Mouse (Mus musculus): ENCODE measurements around the gene Gm17657. TPM values are rescaled to one million over a fixed set of nuclear protein-coding genes. Genes with fewer than 3 reads are reported as not detected.

Gm17657 gene
- polyA plus RNA-seq, 1 experiment from 2014 or later = not detected

GRCm38 (mm10) chr17:29545241-29545640 lies 4.2 kb downstream of the Gm17657 start:
- WGBS = 87% methylated on average over 5 of the region's 5 CpGs
- Histone ChIP-seq H3K4me1 (replicated peaks) (peaks cover 5% of the 10 kb centered on the region), H3K4me2 (no peak overlapping the region), H3K9ac (no peak overlapping the region), H3K9me3 (replicated peaks) (no peaks in the 10 kb centered on the region), H3K4me3 (no peak overlapping the region), H3K36me3 (no peaks in the 10 kb centered on the region), H3K27ac (no peak overlapping the region), H3K27me3 (no peaks in the 10 kb centered on the region)
- no peak for ATAC-seq (replicated peaks; ENCODE audit: insufficient number of reproducible peaks, insufficient read depth, low FRiP score, low read depth)

- Histone ChIP-seq H3K4me2 (no peak overlapping the region), H3K9me3 (replicated peaks) (no peaks in the 10 kb centered on the region), H3K9ac (no peak overlapping the region), H3K4me3 (no peak overlapping the region), H3K4me1 (replicated peaks) (no peaks in the 10 kb centered on the region), H3K36me3 (no peaks in the 10 kb centered on the region), H3K27me3 (no peaks in the 10 kb centered on the region), H3K27ac (no peak overlapping the region)
- no peak for ATAC-seq (replicated peaks; ENCODE audit: insufficient number of reproducible peaks, insufficient read depth, low FRiP score, low read depth)
- 75% methylated on average over 2 of the region's 2 CpGs for WGBS
Observed at GRCm38 (mm10) chr17:29544064-29544463, 5.4 kb downstream of the Gm17657 start.

DNA sequence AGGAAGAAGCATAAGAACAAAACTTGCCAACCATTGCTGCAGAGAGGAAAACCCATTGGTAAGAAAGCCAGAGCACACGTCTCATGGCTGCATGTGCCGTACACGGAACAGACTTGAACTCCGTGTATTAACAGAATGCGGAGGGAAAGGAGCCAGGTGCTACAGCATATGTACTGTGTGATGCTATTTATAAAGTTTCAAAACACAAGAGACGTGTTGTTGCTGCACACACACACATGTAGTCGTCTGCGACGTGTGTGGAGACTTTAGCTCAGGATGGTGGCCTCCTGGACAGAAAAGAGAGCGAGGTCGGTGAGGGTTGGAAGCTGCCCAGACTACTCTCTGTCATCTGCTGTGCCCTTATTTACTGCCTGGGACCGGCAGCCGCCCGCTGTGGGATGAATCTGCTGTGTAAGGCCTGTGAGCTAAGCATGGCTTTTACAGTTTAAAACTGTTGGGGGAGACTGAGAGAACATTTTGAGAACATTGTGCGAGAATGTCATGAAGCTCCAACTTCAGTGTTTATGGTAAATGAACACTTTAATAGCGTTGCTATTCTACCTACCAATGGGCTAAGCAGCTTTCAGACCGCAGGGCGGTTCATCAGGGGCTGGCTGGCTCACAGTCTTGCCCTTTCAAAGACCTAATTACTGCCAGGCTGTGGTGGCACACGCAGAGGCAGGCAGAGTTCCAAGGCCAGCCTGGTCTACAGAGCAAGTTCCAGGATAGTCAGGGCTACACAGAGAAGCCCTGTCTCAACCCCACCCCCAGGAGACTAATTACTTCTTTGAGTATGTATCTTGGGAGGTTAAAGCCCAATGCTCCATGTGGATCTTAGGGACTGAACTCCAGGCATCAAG lies 6.4 kb downstream of the Gm17657 start:
- 83% methylated on average over 19 of the region's 19 CpGs for WGBS
- ATAC-seq (replicated peaks; ENCODE audit: insufficient number of reproducible peaks, insufficient read depth, low FRiP score, low read depth) = no peak
- no peaks in the 10 kb centered on the region for H3K4me1 ChIP-seq (replicated peaks)
- no peaks in the 10 kb centered on the region for H3K9me3 ChIP-seq (replicated peaks)
- H3K4me3 ChIP-seq = no peak overlapping the region
- no peak overlapping the region for H3K9ac ChIP-seq
- H3K4me2 ChIP-seq = no peak overlapping the region
- H3K36me3 ChIP-seq = no peaks in the 10 kb centered on the region
- no peaks in the 10 kb centered on the region for H3K27me3 ChIP-seq
- no peak overlapping the region for H3K27ac ChIP-seq

- ATAC-seq (replicated peaks; ENCODE audit: insufficient number of reproducible peaks, insufficient read depth, low FRiP score, low read depth) = peak; percentile 83
- Histone ChIP-seq H3K9me3 (replicated peaks) (no peaks in the 10 kb centered on the region), H3K4me2 (no peak overlapping the region), H3K36me3 (no peaks in the 10 kb centered on the region), H3K4me3 (no peak overlapping the region), H3K9ac (no peak overlapping the region), H3K27ac (peak overlapping the region; percentile 24; the same call in 1 of the 2 replicates), H3K27me3 (no peaks in the 10 kb centered on the region), H3K4me1 (replicated peaks) (no peaks in the 10 kb centered on the region)
- 39% methylated on average over 14 of the region's 14 CpGs for WGBS
Observed at GRCm38 (mm10) chr17:29541419-29541818, 8.0 kb downstream of the Gm17657 start.

GRCm38 (mm10) chr17:29540426-29540825 lies 9.0 kb downstream of the Gm17657 start:
- H3K27ac ChIP-seq = no peak overlapping the region
- H3K27me3 ChIP-seq = no peaks in the 10 kb centered on the region
- no peak overlapping the region for H3K9ac ChIP-seq
- no peak overlapping the region for H3K4me2 ChIP-seq
- ATAC-seq (replicated peaks; ENCODE audit: insufficient number of reproducible peaks, insufficient read depth, low FRiP score, low read depth) = no peak
- H3K4me3 ChIP-seq = no peak overlapping the region
- no peaks in the 10 kb centered on the region for H3K36me3 ChIP-seq
- no peaks in the 10 kb centered on the region for H3K4me1 ChIP-seq (replicated peaks)
- WGBS = 87% methylated on average over 8 of the region's 8 CpGs
- H3K9me3 ChIP-seq (replicated peaks) = no peaks in the 10 kb centered on the region

GRCm38 (mm10) chr17:29533866-29534265 lies 15.6 kb downstream of the Gm17657 start:
- 83% methylated on average over 11 of the region's 11 CpGs for WGBS
- H3K9ac ChIP-seq = no peak overlapping the region
- no peak overlapping the region for H3K4me2 ChIP-seq
- no peaks in the 10 kb centered on the region for H3K9me3 ChIP-seq (replicated peaks)
- peaks cover 6% of the 10 kb centered on the region for H3K4me1 ChIP-seq (replicated peaks)
- ATAC-seq (replicated peaks; ENCODE audit: insufficient number of reproducible peaks, insufficient read depth, low FRiP score, low read depth) = no peak
- no peaks in the 10 kb centered on the region for H3K27me3 ChIP-seq
- no peak overlapping the region for H3K4me3 ChIP-seq
- no peak overlapping the region for H3K27ac ChIP-seq
- no peaks in the 10 kb centered on the region for H3K36me3 ChIP-seq

GRCm38 (mm10) chr17:29531757-29532384 lies 17.6 kb downstream of the Gm17657 start:
- no peaks in the 10 kb centered on the region for H3K36me3 ChIP-seq

GRCm38 (mm10) chr17:29531278-29531677 lies 18.2 kb downstream of the Gm17657 start:
- Histone ChIP-seq H3K9me3 (replicated peaks) (no peaks in the 10 kb centered on the region), H3K9ac (no peak overlapping the region), H3K36me3 (no peaks in the 10 kb centered on the region), H3K4me2 (no peak overlapping the region), H3K4me3 (no peak overlapping the region), H3K27me3 (no peaks in the 10 kb centered on the region), H3K4me1 (replicated peaks) (peaks cover 6% of the 10 kb centered on the region), H3K27ac (no peak overlapping the region)
- no peak for ATAC-seq (replicated peaks; ENCODE audit: insufficient number of reproducible peaks, insufficient read depth, low FRiP score, low read depth)
- 76% methylated on average over 9 of the region's 9 CpGs for WGBS

More at GRCm38 (mm10) chr17:29531757-29532384, 17.6 kb downstream of the Gm17657 start:
- no peak for ATAC-seq (replicated peaks; ENCODE audit: insufficient number of reproducible peaks, insufficient read depth, low FRiP score, low read depth)
- Histone ChIP-seq H3K4me3 (no peak overlapping the region), H3K9ac (no peak overlapping the region), H3K27ac (no peak overlapping the region), H3K4me1 (replicated peaks) (peaks cover 6% of the 10 kb centered on the region), H3K27me3 (no peaks in the 10 kb centered on the region), H3K4me2 (no peak overlapping the region), H3K9me3 (replicated peaks) (no peaks in the 10 kb centered on the region)
- 48% methylated on average over 10 of the region's 10 CpGs for WGBS

GRCm38 (mm10) chr17:29530508-29530907 lies 18.9 kb downstream of the Gm17657 start:
- Histone ChIP-seq H3K4me2 (no peak overlapping the region), H3K36me3 (no peaks in the 10 kb centered on the region), H3K27ac (no peak overlapping the region), H3K4me3 (no peak overlapping the region), H3K9me3 (replicated peaks) (no peaks in the 10 kb centered on the region), H3K4me1 (replicated peaks) (peaks cover 6% of the 10 kb centered on the region), H3K27me3 (no peaks in the 10 kb centered on the region), H3K9ac (no peak overlapping the region)
- no peak for ATAC-seq (replicated peaks; ENCODE audit: insufficient number of reproducible peaks, insufficient read depth, low FRiP score, low read depth)
- WGBS = 68% methylated on average over 6 of the region's 6 CpGs

DNA sequence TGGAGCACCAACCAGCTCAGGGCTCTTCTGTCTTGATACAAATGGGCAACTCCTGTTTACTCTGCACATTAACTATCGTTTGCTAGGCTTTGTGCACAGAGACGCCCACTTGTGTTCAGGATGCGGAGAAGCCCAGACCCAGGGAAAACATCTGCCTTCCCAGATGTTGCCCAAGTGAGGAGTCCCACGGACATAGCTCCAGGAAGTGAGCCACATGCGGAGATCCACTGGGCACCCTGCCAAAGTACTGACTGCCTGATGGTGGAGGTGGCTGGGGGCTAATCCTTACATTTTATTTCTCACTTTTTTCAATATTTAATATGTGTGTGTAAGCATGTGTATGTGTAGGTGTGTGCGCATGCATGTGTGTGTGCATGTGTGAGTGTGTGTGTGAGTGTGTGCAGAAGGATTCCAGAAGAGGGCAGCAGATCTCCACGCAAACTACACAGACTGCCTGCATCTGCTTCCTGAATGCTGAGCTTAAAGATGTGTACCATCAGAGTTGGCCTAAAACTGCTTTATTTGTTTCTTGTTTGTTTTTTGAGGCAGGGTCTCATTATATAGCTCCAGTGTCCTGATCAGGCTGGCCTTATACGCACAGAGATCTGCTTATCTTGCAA lies 20.8 kb downstream of the Gm17657 start:
- H3K36me3 ChIP-seq = no peaks in the 10 kb centered on the region
- WGBS = 75% methylated on average over 8 of the region's 8 CpGs
- H3K4me1 ChIP-seq (replicated peaks) = peaks cover 6% of the 10 kb centered on the region
- no peak overlapping the region for H3K9ac ChIP-seq
- no peaks in the 10 kb centered on the region for H3K9me3 ChIP-seq (replicated peaks)
- H3K27me3 ChIP-seq = no peaks in the 10 kb centered on the region
- no peak overlapping the region for H3K4me3 ChIP-seq
- H3K4me2 ChIP-seq = no peak overlapping the region
- ATAC-seq (replicated peaks; ENCODE audit: insufficient number of reproducible peaks, insufficient read depth, low FRiP score, low read depth) = no peak
- H3K27ac ChIP-seq = no peak overlapping the region

GRCm38 (mm10) chr17:29525613-29526012 lies 23.8 kb downstream of the Gm17657 start:
- ATAC-seq (replicated peaks; ENCODE audit: insufficient number of reproducible peaks, insufficient read depth, low FRiP score, low read depth) = no peak
- Histone ChIP-seq H3K4me3 (no peak overlapping the region), H3K9me3 (replicated peaks) (no peaks in the 10 kb centered on the region), H3K4me1 (replicated peaks) (no peaks in the 10 kb centered on the region), H3K9ac (no peak overlapping the region), H3K27ac (no peak overlapping the region), H3K4me2 (no peak overlapping the region), H3K36me3 (no peaks in the 10 kb centered on the region), H3K27me3 (no peaks in the 10 kb centered on the region)
- WGBS = 84% methylated on average over 2 of the region's 2 CpGs

All from heart, embryonic 15.5 days (tissue).